Mouse (Mus musculus) lung, adult 2 months (tissue): ENCODE data around the gene Slc25a1.

Source experiments
- CTCF ChIP-seq: fragments of 200-500 bp; IDR thresholded peaks from 2 replicates; pipeline ENCODE4 v1.5.1; 2011; ENCODE audit warnings: mild to moderate bottlenecking, low read length, control low read depth; ENCODE audit not compliant: insufficient read depth
- POLR2A ChIP-seq: fragments of 200-500 bp; IDR thresholded peaks from 2 replicates; pipeline ENCODE4 v1.6.1; 2011; ENCODE audit warnings: low read depth, mild to moderate bottlenecking, control low read depth, low read length, borderline replicate concordance; ENCODE audit errors: extremely low read depth

- TF ChIP-seq CTCF (no peak), POLR2A (no peak)
Measured at GRCm38 (mm10) chr16:17898462-17898861, 29.6 kb downstream of the Slc25a1 start, which contains the start of the genes Dgcr2 and Tssk2.
